Mouse (Mus musculus) small intestine, adult 2 months (tissue): Measurements from ENCODE around the gene Srp68.

Experiments used
- CTCF ChIP-seq: fragments of 200-500 bp; IDR thresholded peaks from 2 replicates; pipeline ENCODE4 v1.5.1; 2012; ENCODE audit warnings: low read depth, mild to moderate bottlenecking, control low read depth, inconsistent platforms, low read length, moderate library complexity, mixed read lengths; ENCODE audit not compliant: insufficient replicate concordance, insufficient read length; ENCODE audit errors: extremely low read depth
- POLR2A ChIP-seq: fragments of 200-500 bp; IDR thresholded peaks from 2 replicates; pipeline ENCODE4 v1.6.1; 2012; ENCODE audit warnings: low read depth, mild to moderate bottlenecking, control low read depth, inconsistent platforms, low read length, moderate library complexity

GRCm38 (mm10) chr11:116196336-116196735 is 77.7 kb downstream of the Srp68 start:
- no peak for TF ChIP-seq POLR2A
- TF ChIP-seq CTCF, result no peak
